Mouse (Mus musculus) ES-E14 (cell line): ENCODE measurements around the gene Col20a1. TPM values are rescaled to one million over a fixed set of nuclear protein-coding genes. Genes with fewer than 3 reads are reported as not detected.

Source experiments
- DNase-seq: peaks from one replicate; pipeline ENCODE4 v3.0.0-alpha.2; 2013; ENCODE audit warnings: low read depth, low spot score
- H3K27ac ChIP-seq: 2 replicates; pipeline ENCODE4 v1.5.1; 2012; ENCODE audit warnings: low read depth, mild to moderate bottlenecking, low read length, moderate library complexity, mixed read lengths; ENCODE audit not compliant: poor library complexity, insufficient read depth, severe bottlenecking
- H3K36me3 ChIP-seq: 2 replicates; pipeline ENCODE4 v1.6.1; 2012; ENCODE audit warnings: mild to moderate bottlenecking, low read length, moderate library complexity, mixed read lengths; ENCODE audit not compliant: control insufficient read depth, poor library complexity, insufficient read depth, severe bottlenecking
- H3K4me1 ChIP-seq, 2 experiments: fragments of 150-350 bp in 1 of 2; sonication (generic) in 1 of 2; 2 replicates each; pipeline ENCODE4 v1.6.1; 2012; ENCODE audit warnings: low read length in 2 of 2, mild to moderate bottlenecking in 1 of 2, mixed read lengths in 1 of 2; ENCODE audit not compliant: control insufficient read depth in 2 of 2, insufficient read depth in 2 of 2, poor library complexity in 1 of 2
- H3K4me3 ChIP-seq, 2 experiments: fragments of 150-350 bp in 1 of 2; sonication (generic) in 1 of 2; 2 replicates each; pipeline ENCODE4 v1.5.1; 2012; ENCODE audit warnings: low read length in 2 of 2, low read depth in 1 of 2, mild to moderate bottlenecking in 1 of 2, mixed read lengths in 1 of 2; ENCODE audit not compliant: insufficient read depth in 1 of 2, poor library complexity in 1 of 2, severe bottlenecking in 1 of 2
- H3K9ac ChIP-seq: 2 replicates; pipeline ENCODE4 v1.6.1; 2012; ENCODE audit warnings: low read depth, mild to moderate bottlenecking, low read length, mixed read lengths; ENCODE audit not compliant: poor library complexity, insufficient read depth, severe bottlenecking
- H3K9me3 ChIP-seq: fragments of 150-350 bp; sonication (generic); 2 replicates; pipeline ENCODE4 v1.6.1; 2012; ENCODE audit warnings: low read depth, mild to moderate bottlenecking, low read length; ENCODE audit not compliant: control insufficient read depth, insufficient read depth
- CHD2 ChIP-seq: IDR thresholded peaks from 2 replicates; pipeline ENCODE4 v1.6.1; 2014; ENCODE audit warnings: mild to moderate bottlenecking, low read depth, low read length, inconsistent platforms
- HCFC1 ChIP-seq: IDR thresholded peaks from 2 replicates; pipeline ENCODE4 v1.6.1; 2012; ENCODE audit warnings: low read length, inconsistent platforms, borderline replicate concordance; ENCODE audit not compliant: insufficient read depth
- MAFK ChIP-seq: IDR thresholded peaks from 2 replicates; pipeline ENCODE4 v1.6.1; 2014; ENCODE audit warnings: mild to moderate bottlenecking, low read depth, low read length, inconsistent platforms; ENCODE audit not compliant: insufficient read depth
- ZC3H11A ChIP-seq: IDR thresholded peaks from 2 replicates; pipeline ENCODE4 v1.6.1; 2012; ENCODE audit warnings: low read depth, mild to moderate bottlenecking, inconsistent platforms, low read length, borderline replicate concordance
- ZNF384 ChIP-seq: IDR thresholded peaks from 2 replicates; pipeline ENCODE4 v1.6.1; 2012; ENCODE audit warnings: low read depth, low read length, inconsistent platforms
- in situ Hi-C, 2 experiments: fragments of 600-800 bp; cut with MboI; formaldehyde crosslinking; loops; one replicate each; pipeline ENCODE4 v1.15.1; 2025; ENCODE audit warnings: low sequenced_read_pairs in 2 of 2, inconsistent platforms in 1 of 2; ENCODE audit not compliant: unreplicated experiment in 2 of 2
- total RNA-seq: library from RNA; depleted of rRNA; stranded (reverse); fragments of 300-350 nt; gene quantifications from 2 replicates; pipeline ENCODE4 v1.2.3, GENCODE M21; 2012

Gene Col20a1
- total RNA-seq, 1 experiment, result 0.80 TPM

DNA sequence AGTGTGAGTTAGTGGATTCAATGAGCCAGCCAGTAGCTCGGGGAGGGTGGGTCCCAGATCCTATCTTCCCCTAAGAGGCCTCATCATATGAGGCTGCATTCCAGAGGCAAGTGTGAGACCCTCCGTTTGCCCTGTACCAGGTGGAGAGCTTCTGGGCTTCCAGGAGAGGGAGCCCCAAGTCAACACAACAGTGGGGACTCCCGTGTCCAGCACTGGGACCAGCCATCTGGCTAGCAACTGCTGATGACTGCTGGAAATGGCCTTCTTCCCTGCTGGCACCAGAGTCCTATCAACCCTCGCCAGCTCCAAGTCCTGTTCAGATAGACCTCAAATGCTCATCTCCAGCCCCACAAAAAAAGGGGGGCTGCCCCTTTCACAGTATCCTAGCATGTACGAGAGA, 46.1 kb downstream of the Col20a1 start:
- DNase-seq, result no peak
- no peak overlapping the region for H3K4me3 ChIP-seq
- no peaks in the 10 kb centered on the region for H3K36me3 ChIP-seq
- no peak overlapping the region for H3K27ac ChIP-seq
- in situ Hi-C loops, result no loop called here
- TF ChIP-seq MAFK (no peak), HCFC1 (no peak), ZNF384 (no peak), CHD2 (no peak), ZC3H11A (no peak)
- H3K4me1 ChIP-seq, result no peaks in the 10 kb centered on the region; a peak in 1 of 4 replicates
- no peak overlapping the region for H3K9ac ChIP-seq
- no peaks in the 10 kb centered on the region for H3K9me3 ChIP-seq

DNA sequence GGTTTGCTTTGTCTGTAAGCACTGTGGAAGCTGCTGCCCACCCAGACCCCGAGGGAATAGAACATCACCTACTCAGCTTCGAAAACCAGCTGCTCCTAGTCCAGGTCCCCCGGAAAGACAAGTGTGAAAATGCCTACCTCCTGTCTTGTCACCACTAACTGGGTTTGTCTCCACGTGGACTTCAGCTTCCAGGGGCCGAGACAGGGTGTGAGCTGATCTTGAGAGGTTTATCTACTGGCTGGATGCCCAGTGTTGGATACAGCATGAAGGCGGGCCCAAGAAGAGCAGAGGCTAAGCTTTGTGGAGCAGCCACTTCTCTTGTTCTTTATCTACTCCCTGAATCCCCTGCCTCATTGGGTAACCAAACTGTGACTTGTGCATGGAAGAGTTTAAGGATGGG, 47.0 kb downstream of the Col20a1 start:
- in situ Hi-C loops, result no loop called here
- DNase-seq, result no peak
- Histone ChIP-seq H3K4me1 (peaks cover 0 to under 1% of the 10 kb centered on the region in 2 experiments; a peak in 1 of 4 replicates), H3K36me3 (no peaks in the 10 kb centered on the region), H3K9ac (no peak overlapping the region), H3K9me3 (no peaks in the 10 kb centered on the region), H3K4me3 (no peak overlapping the region), H3K27ac (no peak overlapping the region)
- no peak for TF ChIP-seq ZC3H11A
- TF ChIP-seq CHD2, result no peak
- TF ChIP-seq ZNF384, result no peak
- no peak for TF ChIP-seq MAFK

DNA sequence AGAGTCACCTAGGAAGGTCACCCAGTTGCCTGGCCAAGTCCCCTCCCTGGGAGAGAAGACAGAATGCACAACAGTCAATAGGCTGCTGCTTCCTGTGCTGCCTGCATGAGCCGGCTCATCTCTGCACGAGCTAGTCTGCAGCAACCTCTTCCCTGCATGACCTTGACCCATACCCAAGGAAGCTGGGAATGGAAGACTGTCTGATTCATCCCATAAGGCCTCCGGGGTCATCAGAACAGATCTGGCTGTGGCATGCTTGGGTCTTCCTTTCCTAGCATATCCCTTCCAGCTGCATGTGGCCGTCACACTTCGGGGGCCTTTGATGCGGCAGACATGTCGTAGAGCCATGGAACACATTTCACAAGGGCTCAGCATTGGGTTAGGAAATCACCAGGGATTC, 48.9 kb downstream of the Col20a1 start:
- no peak for TF ChIP-seq ZC3H11A
- no peak for TF ChIP-seq CHD2
- no peak for TF ChIP-seq ZNF384
- TF ChIP-seq HCFC1, result no peak
- TF ChIP-seq MAFK, result no peak
- Histone ChIP-seq H3K27ac (no peak overlapping the region), H3K36me3 (no peaks in the 10 kb centered on the region), H3K4me3 (no peak overlapping the region), H3K9ac (no peak overlapping the region), H3K9me3 (no peaks in the 10 kb centered on the region), H3K4me1 (peaks cover 0 to 4% of the 10 kb centered on the region in 2 experiments; a peak in 1 of 4 replicates)
- in situ Hi-C loops, result no loop called here
- DNase-seq, result no peak

DNA sequence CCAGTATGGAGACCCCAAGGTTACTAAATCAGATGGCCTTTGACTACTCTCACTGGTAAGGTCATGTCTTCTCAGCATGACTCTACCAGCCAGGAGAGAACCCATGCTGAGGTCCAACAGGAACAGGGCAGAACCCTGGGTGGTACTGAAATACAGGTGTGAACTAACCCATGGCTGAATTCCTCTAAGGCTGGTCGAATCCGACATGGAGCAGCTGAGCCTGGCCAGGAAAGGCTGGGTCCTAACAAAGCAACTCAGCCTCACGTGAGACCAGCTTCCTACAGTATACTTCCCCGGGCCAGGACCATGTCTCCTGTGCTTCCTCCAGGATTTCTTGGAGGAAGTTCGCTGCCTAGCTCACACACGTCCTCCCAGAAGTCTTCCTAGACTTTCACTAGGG, 50.2 kb downstream of the Col20a1 start:
- in situ Hi-C loops, result no loop called here
- peaks cover 0 to 5% of the 10 kb centered on the region in 2 experiments; a peak in 2 of 4 replicates for H3K4me1 ChIP-seq
- no peaks in the 10 kb centered on the region for H3K9me3 ChIP-seq
- DNase-seq, result no peak
- no peak overlapping the region for H3K27ac ChIP-seq
- TF ChIP-seq MAFK, result no peak
- no peak for TF ChIP-seq ZC3H11A
- TF ChIP-seq ZNF384, result no peak
- no peak for TF ChIP-seq HCFC1
- no peak for TF ChIP-seq CHD2
- H3K4me3 ChIP-seq, result no peak overlapping the region
- no peaks in the 10 kb centered on the region for H3K36me3 ChIP-seq
- H3K9ac ChIP-seq, result no peak overlapping the region
